Mouse (Mus musculus): ENCODE measurements at regions not wholly inside any gene's neighbourhood (a gene's known extent, or its start where the extent isn't known, plus 50 kb on each side); places are given as distances from the start of the nearest gene placed in this dataset.

- Histone ChIP-seq H3K4me2 (no peak overlapping the region), H3K9me3 (no peaks in the 10 kb centered on the region), H3K27me3 (no peaks in the 10 kb centered on the region), H3K4me3 (no peak overlapping the region), H3K4me1 (no peaks in the 10 kb centered on the region), H3K36me3 (no peaks in the 10 kb centered on the region), H3K27ac (no peak overlapping the region), H3K9ac (no peak overlapping the region)
- WGBS, result 66% methylated on average over 1 of the region's 1 CpGs
- ATAC-seq (ENCODE audit: insufficient number of reproducible peaks, insufficient read depth, low FRiP score, low TSS enrichment, low read depth), result no peak
Observed at GRCm38 (mm10) chr12:54479841-54480240, 176.5 kb downstream of the Sptssa start.

GRCm38 (mm10) chr12:54472881-54473280 lies 183.5 kb downstream of the Sptssa start:
- no peak for ATAC-seq (ENCODE audit: insufficient number of reproducible peaks, insufficient read depth, low FRiP score, low TSS enrichment, low read depth)
- WGBS, result 81% methylated on average over 5 of the region's 5 CpGs
- peaks cover 3% of the 10 kb centered on the region; the same call in 1 of the 2 replicates for H3K9me3 ChIP-seq
- no peaks in the 10 kb centered on the region for H3K36me3 ChIP-seq
- H3K27me3 ChIP-seq, result no peaks in the 10 kb centered on the region
- no peak overlapping the region for H3K9ac ChIP-seq
- H3K4me2 ChIP-seq, result no peak overlapping the region
- no peak overlapping the region for H3K4me3 ChIP-seq
- no peaks in the 10 kb centered on the region for H3K4me1 ChIP-seq
- H3K27ac ChIP-seq, result no peak overlapping the region

GRCm38 (mm10) chr12:54472407-54472806 lies 184.0 kb downstream of the Sptssa start:
- H3K9ac ChIP-seq, result no peak overlapping the region
- H3K4me2 ChIP-seq, result no peak overlapping the region
- no peaks in the 10 kb centered on the region for H3K4me1 ChIP-seq
- no peaks in the 10 kb centered on the region for H3K36me3 ChIP-seq
- H3K4me3 ChIP-seq, result no peak overlapping the region
- peaks cover 3% of the 10 kb centered on the region; the same call in 1 of the 2 replicates for H3K9me3 ChIP-seq
- no peak for ATAC-seq (ENCODE audit: insufficient number of reproducible peaks, insufficient read depth, low FRiP score, low TSS enrichment, low read depth)
- H3K27ac ChIP-seq, result no peak overlapping the region
- no peaks in the 10 kb centered on the region for H3K27me3 ChIP-seq
- 77% methylated on average over 3 of the region's 3 CpGs for WGBS

GRCm38 (mm10) chr12:54467635-54468034 lies 188.7 kb downstream of the Sptssa start:
- Histone ChIP-seq H3K4me2 (no peak overlapping the region), H3K9ac (no peak overlapping the region), H3K36me3 (no peaks in the 10 kb centered on the region), H3K4me1 (no peaks in the 10 kb centered on the region), H3K4me3 (no peak overlapping the region), H3K9me3 (no peaks in the 10 kb centered on the region), H3K27me3 (no peaks in the 10 kb centered on the region), H3K27ac (no peak overlapping the region)
- no peak for ATAC-seq (ENCODE audit: insufficient number of reproducible peaks, insufficient read depth, low FRiP score, low TSS enrichment, low read depth)
- 72% methylated on average over 2 of the region's 2 CpGs for WGBS

GRCm38 (mm10) chr12:54463806-54464205 lies 192.6 kb downstream of the Sptssa start:
- WGBS, result 86% methylated on average over 7 of the region's 7 CpGs
- no peak overlapping the region for H3K27ac ChIP-seq
- H3K9ac ChIP-seq, result no peak overlapping the region
- no peaks in the 10 kb centered on the region for H3K36me3 ChIP-seq
- no peak overlapping the region for H3K4me2 ChIP-seq
- no peaks in the 10 kb centered on the region for H3K4me1 ChIP-seq
- H3K9me3 ChIP-seq, result no peaks in the 10 kb centered on the region
- no peaks in the 10 kb centered on the region for H3K27me3 ChIP-seq
- H3K4me3 ChIP-seq, result no peak overlapping the region
- no peak for ATAC-seq (ENCODE audit: insufficient number of reproducible peaks, insufficient read depth, low FRiP score, low TSS enrichment, low read depth)

GRCm38 (mm10) chr12:54461411-54461810 lies 195.0 kb downstream of the Sptssa start:
- 73% methylated on average over 3 of the region's 3 CpGs for WGBS
- no peak overlapping the region for H3K27ac ChIP-seq
- H3K4me2 ChIP-seq, result no peak overlapping the region
- H3K27me3 ChIP-seq, result no peaks in the 10 kb centered on the region
- no peak overlapping the region for H3K4me3 ChIP-seq
- H3K36me3 ChIP-seq, result no peaks in the 10 kb centered on the region
- no peak for ATAC-seq (ENCODE audit: insufficient number of reproducible peaks, insufficient read depth, low FRiP score, low TSS enrichment, low read depth)
- no peak overlapping the region for H3K9ac ChIP-seq
- no peaks in the 10 kb centered on the region for H3K4me1 ChIP-seq
- no peaks in the 10 kb centered on the region for H3K9me3 ChIP-seq

GRCm38 (mm10) chr12:54460135-54460523 lies 196.2 kb downstream of the Sptssa start:
- no peak for ATAC-seq (ENCODE audit: insufficient number of reproducible peaks, insufficient read depth, low FRiP score, low TSS enrichment, low read depth)
- H3K9ac ChIP-seq, result no peak overlapping the region
- no peaks in the 10 kb centered on the region for H3K27me3 ChIP-seq
- WGBS, result 78% methylated on average over 7 of the region's 7 CpGs
- no peaks in the 10 kb centered on the region for H3K4me1 ChIP-seq
- no peak overlapping the region for H3K27ac ChIP-seq
- no peaks in the 10 kb centered on the region for H3K9me3 ChIP-seq
- no peaks in the 10 kb centered on the region for H3K36me3 ChIP-seq
- no peak overlapping the region for H3K4me2 ChIP-seq
- no peak overlapping the region for H3K4me3 ChIP-seq

- no peak overlapping the region for H3K9ac ChIP-seq
- 79% methylated on average over 11 of the region's 11 CpGs for WGBS
- no peak for ATAC-seq (ENCODE audit: insufficient number of reproducible peaks, insufficient read depth, low FRiP score, low TSS enrichment, low read depth)
Observed at GRCm38 (mm10) chr12:54459462-54460134, 196.8 kb downstream of the Sptssa start.

GRCm38 (mm10) chr12:54456731-54457130 lies 199.6 kb downstream of the Sptssa start:
- 87% methylated on average over 8 of the region's 8 CpGs for WGBS
- no peak overlapping the region for H3K4me2 ChIP-seq
- no peak overlapping the region for H3K9ac ChIP-seq
- no peak overlapping the region for H3K27ac ChIP-seq
- H3K4me1 ChIP-seq, result no peaks in the 10 kb centered on the region
- no peaks in the 10 kb centered on the region for H3K9me3 ChIP-seq
- no peak for ATAC-seq (ENCODE audit: insufficient number of reproducible peaks, insufficient read depth, low FRiP score, low TSS enrichment, low read depth)
- H3K27me3 ChIP-seq, result no peaks in the 10 kb centered on the region
- H3K4me3 ChIP-seq, result no peak overlapping the region
- H3K36me3 ChIP-seq, result no peaks in the 10 kb centered on the region

More at GRCm38 (mm10) chr12:54459462-54460134, 196.8 kb downstream of the Sptssa start:
- Histone ChIP-seq H3K36me3 (no peaks in the 10 kb centered on the region), H3K4me3 (no peak overlapping the region), H3K27ac (no peak overlapping the region), H3K9me3 (no peaks in the 10 kb centered on the region), H3K4me1 (no peaks in the 10 kb centered on the region), H3K27me3 (no peaks in the 10 kb centered on the region), H3K4me2 (no peak overlapping the region)

- Histone ChIP-seq H3K36me3 (no peaks in the 10 kb centered on the region), H3K27me3 (no peaks in the 10 kb centered on the region), H3K9ac (no peak overlapping the region), H3K4me3 (no peak overlapping the region), H3K4me1 (no peaks in the 10 kb centered on the region), H3K9me3 (no peaks in the 10 kb centered on the region), H3K27ac (no peak overlapping the region), H3K4me2 (no peak overlapping the region)
- 85% methylated on average over 10 of the region's 10 CpGs for WGBS
- ATAC-seq (ENCODE audit: insufficient number of reproducible peaks, insufficient read depth, low FRiP score, low TSS enrichment, low read depth), result no peak
Observed at GRCm38 (mm10) chr12:54454606-54455005, 201.8 kb downstream of the Sptssa start.

GRCm38 (mm10) chr12:54453343-54453742 lies 203.0 kb downstream of the Sptssa start:
- Histone ChIP-seq H3K4me3 (no peak overlapping the region), H3K27ac (no peak overlapping the region), H3K36me3 (no peaks in the 10 kb centered on the region), H3K9me3 (no peaks in the 10 kb centered on the region), H3K4me1 (peaks cover under 1% of the 10 kb centered on the region; the same call in 1 of the 2 replicates), H3K9ac (no peak overlapping the region), H3K27me3 (no peaks in the 10 kb centered on the region), H3K4me2 (no peak overlapping the region)
- no peak for ATAC-seq (ENCODE audit: insufficient number of reproducible peaks, insufficient read depth, low FRiP score, low TSS enrichment, low read depth)
- WGBS, result 87% methylated on average over 4 of the region's 4 CpGs

GRCm38 (mm10) chr12:54450369-54450768 lies 206.0 kb downstream of the Sptssa start:
- Histone ChIP-seq H3K4me3 (no peak overlapping the region), H3K27me3 (no peaks in the 10 kb centered on the region), H3K4me1 (peaks cover 4% of the 10 kb centered on the region; the same call in 1 of the 2 replicates), H3K4me2 (no peak overlapping the region), H3K9ac (no peak overlapping the region), H3K9me3 (no peaks in the 10 kb centered on the region), H3K36me3 (no peaks in the 10 kb centered on the region), H3K27ac (no peak overlapping the region)
- WGBS, result 53% methylated on average over 10 of the region's 10 CpGs
- no peak for ATAC-seq (ENCODE audit: insufficient number of reproducible peaks, insufficient read depth, low FRiP score, low TSS enrichment, low read depth)
